Mouse (Mus musculus) thymus, postnatal 36 days (tissue): ENCODE measurements around the gene Klk15.

Experiments
- DNase-seq, 2 experiments: peaks; one replicate each; pipeline ENCODE4 v3.0.0; 2022; ENCODE audit warnings: mixed read lengths in 2 of 2

Klk15 gene

GRCm38 (mm10) chr7:43985657-43986056, 52.1 kb downstream of the Klk15 start:
- DNase-seq, result no peak
